Mouse (Mus musculus): Measurements from ENCODE around the gene Sppl2b. TPM values are rescaled to one million over a fixed set of nuclear protein-coding genes. Genes with fewer than 3 reads are reported as not detected.

Gene Sppl2b
- polyA plus RNA-seq, 1 experiment from 2014 or later, result 34.3 TPM

GRCm38 (mm10) chr10:80899074-80899473 lies 44.0 kb downstream of the Sppl2b start:
- DNase-seq (ENCODE audit: low spot score), result no peak
- no peaks in the 10 kb centered on the region for H3K27me3 ChIP-seq (ENCODE audit: insufficient read depth, low read length)
- peaks cover 7% of the 10 kb centered on the region; the same call in 1 of the 2 replicates for H3K4me1 ChIP-seq (replicated peaks; ENCODE audit: insufficient read depth, low read length)
- no peak overlapping the region for H3K9ac ChIP-seq (ENCODE audit: low read depth, low read length)
- no peak for ATAC-seq (replicated peaks; ENCODE audit: low FRiP score, low read depth)
- H3K36me3 ChIP-seq (ENCODE audit: insufficient read depth, low read length), result 0 out of 2 replicates have a peak, but pooled peaks cover 13% of the 10 kb centered on the region
- H3K27ac ChIP-seq, result no peak overlapping the region
- TF ChIP-seq CTCF (IDR thresholded peaks at IDR 0.05; ENCODE audit: low read depth), result no peak
- 84% methylated on average over 8 of the region's 8 CpGs for WGBS
- H3K9me3 ChIP-seq (replicated peaks; ENCODE audit: low read length), result no peaks in the 10 kb centered on the region
- no peak overlapping the region for H3K4me2 ChIP-seq (ENCODE audit: low read length)
- H3K4me3 ChIP-seq (replicated peaks; ENCODE audit: low read depth, low read length), result no peak overlapping the region

DNA sequence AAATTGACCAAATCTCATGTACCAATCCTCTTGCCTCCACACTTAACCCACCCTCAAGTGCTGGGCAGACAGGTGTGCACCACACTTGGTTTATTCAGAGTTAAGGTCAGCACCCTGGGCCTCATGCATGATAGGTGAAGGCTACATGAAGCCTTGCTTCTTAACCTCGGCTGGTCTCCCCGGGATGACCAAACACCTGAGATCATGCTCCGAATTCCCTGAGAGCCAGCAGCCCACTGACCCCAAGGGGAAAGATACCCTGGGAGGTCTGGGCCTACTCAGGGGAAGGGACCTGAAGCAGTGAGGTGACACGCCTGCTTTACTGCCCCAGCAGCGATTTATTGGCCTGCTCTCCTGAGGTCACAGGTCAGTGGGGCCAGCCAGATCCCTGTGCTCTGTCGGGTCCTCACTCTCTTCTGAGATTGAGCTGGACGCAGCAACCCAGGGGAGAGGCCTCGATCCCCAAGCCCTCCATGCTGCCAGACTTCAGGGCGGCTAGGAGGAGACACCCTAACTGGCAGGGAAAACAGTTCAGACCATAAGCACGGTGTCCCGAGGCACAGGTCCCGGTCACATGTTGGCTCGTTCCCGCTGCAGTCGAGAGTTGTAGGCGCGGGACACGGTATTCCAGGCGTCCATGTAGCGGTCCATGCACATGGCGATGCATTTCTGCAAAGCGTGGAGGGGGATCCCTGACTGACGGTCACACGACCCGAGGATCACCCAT lies 44.7 kb downstream of the Sppl2b start:
- Histone ChIP-seq H3K36me3 (ENCODE audit: insufficient read depth, low read length) (peaks cover 18% of the 10 kb centered on the region; the same call in 1 of the 2 replicates), H3K4me1 (replicated peaks; ENCODE audit: insufficient read depth, low read length) (peaks cover 7% of the 10 kb centered on the region; the same call in 1 of the 2 replicates), H3K27ac (peak overlapping the region; percentile 72; the same call in 1 of the 2 replicates), H3K4me3 (replicated peaks; ENCODE audit: low read depth, low read length) (peak overlapping the region; percentile 59), H3K9ac (ENCODE audit: low read depth, low read length) (peak overlapping the region; percentile 52), H3K27me3 (ENCODE audit: insufficient read depth, low read length) (no peaks in the 10 kb centered on the region), H3K9me3 (replicated peaks; ENCODE audit: low read length) (no peaks in the 10 kb centered on the region), H3K4me2 (ENCODE audit: low read length) (peak overlapping the region; percentile 82)
- no peak for TF ChIP-seq CTCF (IDR thresholded peaks at IDR 0.05; ENCODE audit: low read depth)
- DNase-seq (ENCODE audit: low spot score) (no peak), ATAC-seq (replicated peaks; ENCODE audit: low FRiP score, low read depth) (peak; percentile 0; the same call in 1 of the 2 replicates)
- 7% methylated on average over 25 of the region's 25 CpGs for WGBS

DNA sequence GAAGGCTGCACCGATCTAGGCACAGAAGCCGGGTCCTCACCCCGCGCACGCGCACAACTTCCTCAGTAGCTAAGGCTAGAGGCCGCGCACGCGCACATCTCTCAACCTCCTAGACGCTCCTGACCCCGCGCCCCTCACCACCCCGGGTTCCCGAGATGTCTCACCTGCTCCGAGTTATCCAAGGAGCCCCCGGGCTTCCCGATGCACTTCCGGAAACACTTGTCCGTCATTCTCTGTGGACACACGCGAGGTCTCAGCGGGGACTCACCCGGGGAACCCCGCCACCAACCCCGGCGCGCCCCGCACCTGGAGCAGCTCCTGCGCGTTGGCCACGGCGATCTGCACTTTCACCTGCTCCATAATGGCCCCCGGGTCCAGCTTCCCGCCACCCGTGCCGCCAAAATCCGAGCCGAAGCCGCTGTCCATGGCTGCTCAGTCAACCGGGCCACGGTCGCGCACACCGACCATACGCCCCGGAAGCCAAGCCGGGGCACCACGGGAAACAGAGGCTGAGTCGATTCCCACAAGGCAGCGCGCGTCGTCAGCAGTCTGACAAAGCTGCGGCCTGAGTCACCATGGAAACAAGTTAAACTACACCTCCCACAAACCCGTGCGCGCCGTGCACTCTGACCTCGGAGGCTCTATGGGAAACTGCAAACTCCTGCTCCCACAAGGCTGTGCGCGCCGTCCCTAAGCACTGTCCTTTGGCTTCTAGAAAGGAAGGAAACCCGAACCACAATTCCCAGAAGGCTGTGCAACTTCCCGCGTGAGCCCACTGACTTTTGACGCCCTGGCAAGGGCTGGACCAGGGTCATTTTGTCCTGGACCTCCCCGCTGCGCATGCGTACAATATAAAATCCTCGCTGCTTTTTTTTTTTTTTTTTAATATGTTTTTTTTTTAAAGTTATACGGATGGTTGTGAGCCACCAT lies 45.5 kb downstream of the Sppl2b start, which contains the start of gene Timm13:
Timm13 (minus strand) TSS at position 652 of the 930 bp plus-strand sequence.
- H3K27me3 ChIP-seq (ENCODE audit: insufficient read depth, low read length), result no peaks in the 10 kb centered on the region
- DNase-seq (ENCODE audit: low spot score) (peak; percentile 100), ATAC-seq (replicated peaks; ENCODE audit: low FRiP score, low read depth) (peak; percentile 95)
- peak within 1 kb of the TSS; percentile 82 for H3K4me2 ChIP-seq (ENCODE audit: low read length)
- no peak for TF ChIP-seq CTCF (IDR thresholded peaks at IDR 0.05; ENCODE audit: low read depth)
- H3K36me3 ChIP-seq (ENCODE audit: insufficient read depth, low read length), result peaks cover 18% of the 10 kb centered on the region; the same call in 1 of the 2 replicates
- peaks cover 7% of the 10 kb centered on the region; the same call in 1 of the 2 replicates for H3K4me1 ChIP-seq (replicated peaks; ENCODE audit: insufficient read depth, low read length)
- peak within 1 kb of the TSS; percentile 59 for H3K4me3 ChIP-seq (replicated peaks; ENCODE audit: low read depth, low read length)
- no peaks in the 10 kb centered on the region for H3K9me3 ChIP-seq (replicated peaks; ENCODE audit: low read length)
- H3K27ac ChIP-seq, result peak within 1 kb of the TSS; percentile 72
- under 1% methylated on average over 72 of the region's 72 CpGs for WGBS
- H3K9ac ChIP-seq (ENCODE audit: low read depth, low read length), result peak within 1 kb of the TSS; percentile 52

GRCm38 (mm10) chr10:80901409-80902272 lies 46.6 kb downstream of the Sppl2b start:
- Histone ChIP-seq H3K9ac (ENCODE audit: low read depth, low read length) (peak overlapping the region; percentile 40; the same call in 1 of the 2 replicates), H3K4me3 (replicated peaks; ENCODE audit: low read depth, low read length) (no peak overlapping the region), H3K9me3 (replicated peaks; ENCODE audit: low read length) (no peaks in the 10 kb centered on the region), H3K27ac (peak overlapping the region; percentile 61), H3K4me1 (replicated peaks; ENCODE audit: insufficient read depth, low read length) (peaks cover 7% of the 10 kb centered on the region; the same call in 1 of the 2 replicates), H3K36me3 (ENCODE audit: insufficient read depth, low read length) (peaks cover 24% of the 10 kb centered on the region), H3K4me2 (ENCODE audit: low read length) (peak overlapping the region; percentile 35; the same call in 1 of the 2 replicates), H3K27me3 (ENCODE audit: insufficient read depth, low read length) (no peaks in the 10 kb centered on the region)
- no peak for DNase-seq (ENCODE audit: low spot score)
- no peak for TF ChIP-seq CTCF (IDR thresholded peaks at IDR 0.05; ENCODE audit: low read depth)
- WGBS, result 91% methylated on average over 19 of the region's 19 CpGs
- no peak for ATAC-seq (replicated peaks; ENCODE audit: low FRiP score, low read depth)

GRCm38 (mm10) chr10:80902273-80902940 lies 47.3 kb downstream of the Sppl2b start:
- Histone ChIP-seq H3K4me3 (replicated peaks; ENCODE audit: low read depth, low read length) (no peak overlapping the region), H3K36me3 (ENCODE audit: insufficient read depth, low read length) (peaks cover 24% of the 10 kb centered on the region), H3K9ac (ENCODE audit: low read depth, low read length) (no peak overlapping the region), H3K4me2 (ENCODE audit: low read length) (no peak overlapping the region), H3K4me1 (replicated peaks; ENCODE audit: insufficient read depth, low read length) (peaks cover 7% of the 10 kb centered on the region; the same call in 1 of the 2 replicates), H3K27ac (no peak overlapping the region), H3K9me3 (replicated peaks; ENCODE audit: low read length) (no peaks in the 10 kb centered on the region), H3K27me3 (ENCODE audit: insufficient read depth, low read length) (no peaks in the 10 kb centered on the region)
- WGBS, result 93% methylated on average over 9 of the region's 9 CpGs
- DNase-seq (ENCODE audit: low spot score), result no peak
- no peak for TF ChIP-seq CTCF (IDR thresholded peaks at IDR 0.05; ENCODE audit: low read depth)
- ATAC-seq (replicated peaks; ENCODE audit: low FRiP score, low read depth), result no peak
